Mouse (Mus musculus) midbrain, embryonic 12.5 days (tissue): Measurements from ENCODE around the gene Cyp8b1. TPM values are rescaled to one million over a fixed set of nuclear protein-coding genes. Genes with fewer than 3 reads are reported as not detected.

Experiments used
- ATAC-seq: fragments of 200-750 bp; cut with Nextera tagmentation; 2 replicates; pipeline ENCODE4 v1.8.0; 2017; ENCODE audit warnings: low read depth, moderate TSS enrichment, moderate library complexity; ENCODE audit not compliant: low FRiP score
- H3K27ac ChIP-seq: fragments of 300-500 bp; sonication (generic); replicated peaks from 2 replicates; pipeline ENCODE4 v1.5.1; 2016; ENCODE audit warnings: mild to moderate bottlenecking
- H3K27me3 ChIP-seq: fragments of 300-500 bp; sonication (generic); 2 replicates; pipeline ENCODE4 v1.6.1; 2016; ENCODE audit warnings: mild to moderate bottlenecking
- H3K36me3 ChIP-seq: fragments of 300-500 bp; sonication (generic); 2 replicates; pipeline ENCODE4 v1.6.1; 2016
- H3K4me1 ChIP-seq: fragments of 300-500 bp; sonication (generic); 2 replicates; pipeline ENCODE4 v1.6.1; 2016
- H3K4me2 ChIP-seq: fragments of 300-500 bp; sonication (generic); replicated peaks from 2 replicates; pipeline ENCODE4 v1.6.1; 2016; ENCODE audit warnings: mild to moderate bottlenecking, moderate library complexity
- H3K4me3 ChIP-seq: fragments of 300-500 bp; sonication (generic); 2 replicates; pipeline ENCODE4 v1.5.1; 2016; ENCODE audit warnings: mild to moderate bottlenecking
- H3K9ac ChIP-seq: fragments of 300-500 bp; sonication (generic); replicated peaks from 2 replicates; pipeline ENCODE4 v1.6.1; 2016; ENCODE audit warnings: mild to moderate bottlenecking, moderate library complexity
- H3K9me3 ChIP-seq: fragments of 300-500 bp; sonication (generic); 2 replicates; pipeline ENCODE4 v1.6.1; 2016; ENCODE audit warnings: mild to moderate bottlenecking
- WGBS: fragments of 180-500 bp; shearing (Covaris S2); methylation state at CpG from one replicate; pipeline ENCODE4 v1.1.7; 2016; 5-methylcytosine and 5-hydroxymethylcytosine counted together
- polyA plus RNA-seq: library from polyadenylated mRNA; unstranded; fragments of >200 nt; fragmentation: Nextera tagmentation; extraction: Ambion mirVana; gene quantifications from 2 replicates; pipeline ENCODE4 v1.2.1, GENCODE M21; 2016

Gene Cyp8b1
- polyA plus RNA-seq, 1 experiment from 2014 or later = not detected

DNA sequence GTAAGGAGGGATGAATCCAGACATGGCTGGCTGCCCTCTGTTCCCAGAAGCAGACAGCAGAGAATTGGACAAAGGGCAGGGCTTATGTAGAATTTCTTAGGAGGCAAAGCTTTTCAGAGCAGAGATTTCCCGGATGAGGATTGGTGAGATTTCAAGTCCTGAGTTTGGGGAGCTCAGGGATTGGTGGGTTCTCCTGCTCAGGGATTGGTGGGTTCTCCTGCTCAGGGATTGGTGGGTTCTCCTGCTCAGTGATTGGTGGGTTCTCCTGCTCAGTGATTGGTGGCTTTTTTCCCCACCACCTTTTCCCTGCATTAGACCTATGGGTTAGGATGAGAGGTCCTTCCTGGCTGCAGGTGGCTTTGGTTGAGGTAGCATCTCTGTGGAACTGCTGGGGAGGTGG is 20.8 kb upstream of the Cyp8b1 start:
- H3K27ac ChIP-seq = no peak overlapping the region
- ATAC-seq = peak; percentile 52
- no peaks in the 10 kb centered on the region for H3K9me3 ChIP-seq
- H3K4me2 ChIP-seq = peak overlapping the region; percentile 51
- H3K4me1 ChIP-seq = no peaks in the 10 kb centered on the region
- H3K27me3 ChIP-seq = 0 out of 2 replicates have a peak, but pooled peaks cover 5% of the 10 kb centered on the region
- H3K36me3 ChIP-seq = no peaks in the 10 kb centered on the region
- H3K4me3 ChIP-seq = peak overlapping the region; percentile 50; the same call in 1 of the 2 replicates
- WGBS = 92% methylated on average over 1 of the region's 1 CpGs
- H3K9ac ChIP-seq = no peak overlapping the region

DNA sequence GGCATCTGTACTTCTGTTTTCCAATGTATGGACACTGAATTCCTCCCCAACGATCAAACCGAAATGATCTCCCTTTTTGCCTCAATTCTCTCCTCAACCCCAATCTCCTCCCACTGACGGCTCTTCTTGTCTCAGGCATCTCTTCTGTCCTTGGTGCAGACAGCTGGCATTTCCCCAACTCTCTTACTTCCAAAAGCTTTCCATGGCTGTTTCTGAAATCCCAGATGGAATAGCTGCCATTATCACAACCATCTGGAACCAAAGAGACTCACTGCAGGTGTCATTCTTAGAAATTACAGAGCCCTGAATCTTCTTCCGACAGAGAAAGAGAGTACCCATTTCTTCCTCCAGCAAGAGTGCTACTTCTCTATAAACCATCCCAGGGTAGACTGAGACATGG is 18.8 kb upstream of the Cyp8b1 start:
- no peak for ATAC-seq

GRCm38 (mm10) chr9:121928498-121928897 is 12.4 kb upstream of the Cyp8b1 start:
- WGBS = 18% methylated on average over 2 of the region's 2 CpGs
- Histone ChIP-seq H3K27me3 (0 out of 2 replicates have a peak, but pooled peaks cover 5% of the 10 kb centered on the region), H3K4me3 (no peak overlapping the region), H3K9ac (no peak overlapping the region), H3K27ac (no peak overlapping the region), H3K9me3 (no peaks in the 10 kb centered on the region), H3K4me1 (no peaks in the 10 kb centered on the region), H3K36me3 (no peaks in the 10 kb centered on the region), H3K4me2 (no peak overlapping the region)
- ATAC-seq = no peak

More for the DNA sequence above, 18.8 kb upstream of the Cyp8b1 start:
- 89% methylated on average over 4 of the region's 4 CpGs for WGBS
- Histone ChIP-seq H3K27ac (no peak overlapping the region), H3K9me3 (no peaks in the 10 kb centered on the region), H3K4me2 (no peak overlapping the region), H3K27me3 (0 out of 2 replicates have a peak, but pooled peaks cover 5% of the 10 kb centered on the region), H3K4me1 (no peaks in the 10 kb centered on the region), H3K9ac (no peak overlapping the region), H3K4me3 (no peak overlapping the region), H3K36me3 (no peaks in the 10 kb centered on the region)

DNA sequence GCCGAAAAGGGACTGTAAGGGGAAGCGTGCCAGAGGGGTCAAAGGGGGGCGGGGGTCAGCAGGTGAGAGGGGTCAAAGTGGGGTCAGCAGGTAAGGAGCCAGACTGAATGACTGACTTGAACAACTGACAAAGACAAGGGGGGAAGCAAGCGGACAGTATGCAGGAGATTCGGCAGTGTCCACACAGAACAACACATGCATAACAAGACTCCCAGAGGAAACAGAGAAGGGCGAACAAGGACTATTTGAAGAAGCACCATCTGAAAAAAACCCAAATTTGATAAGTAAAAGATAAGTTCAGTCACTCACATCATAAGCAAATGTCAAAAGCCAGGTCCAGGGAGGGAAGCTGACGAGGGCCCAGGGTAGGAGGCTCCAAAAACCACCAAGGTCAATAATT is 11.6 kb upstream of the Cyp8b1 start:
- Histone ChIP-seq H3K27ac (no peak overlapping the region), H3K4me2 (no peak overlapping the region), H3K9me3 (no peaks in the 10 kb centered on the region), H3K4me3 (no peak overlapping the region), H3K27me3 (0 out of 2 replicates have a peak, but pooled peaks cover 5% of the 10 kb centered on the region), H3K9ac (no peak overlapping the region), H3K4me1 (no peaks in the 10 kb centered on the region), H3K36me3 (no peaks in the 10 kb centered on the region)
- 88% methylated on average over 7 of the region's 7 CpGs for WGBS
- ATAC-seq = no peak

- Histone ChIP-seq H3K27ac (no peak overlapping the region), H3K4me1 (no peaks in the 10 kb centered on the region), H3K9ac (no peak overlapping the region), H3K9me3 (no peaks in the 10 kb centered on the region), H3K4me2 (no peak overlapping the region), H3K27me3 (no peaks in the 10 kb centered on the region), H3K4me3 (no peak overlapping the region), H3K36me3 (no peaks in the 10 kb centered on the region)
- no peak for ATAC-seq
- WGBS = 66% methylated on average over 11 of the region's 11 CpGs
Measured at GRCm38 (mm10) chr9:121926634-121927405, 10.7 kb upstream of the Cyp8b1 start.

DNA sequence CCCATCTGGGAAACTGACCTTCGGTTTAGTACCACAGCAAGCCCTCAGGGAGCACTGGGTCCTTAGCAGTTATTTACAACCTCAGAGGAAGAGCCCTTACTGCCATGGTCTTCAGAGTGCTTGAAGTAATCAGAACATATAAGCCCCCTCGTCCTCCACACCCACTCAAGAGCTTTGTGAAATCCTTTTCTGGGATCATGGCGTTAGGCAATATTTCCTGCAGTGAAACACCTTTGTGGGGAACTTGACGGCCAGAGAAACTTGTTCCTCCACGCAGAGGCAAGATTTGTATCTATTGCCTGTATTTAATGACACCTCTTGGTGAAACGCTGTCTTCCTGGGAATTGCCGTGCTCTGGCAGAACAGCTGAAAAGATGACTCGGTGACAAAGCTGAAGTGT is 9.9 kb upstream of the Cyp8b1 start:
- 84% methylated on average over 8 of the region's 8 CpGs for WGBS
- ATAC-seq = no peak
- no peak overlapping the region for H3K4me2 ChIP-seq

GRCm38 (mm10) chr9:121924901-121925560 is 8.9 kb upstream of the Cyp8b1 start:
- no peak for ATAC-seq
- Histone ChIP-seq H3K4me2 (no peak overlapping the region), H3K36me3 (no peaks in the 10 kb centered on the region), H3K9me3 (no peaks in the 10 kb centered on the region), H3K27ac (no peak overlapping the region), H3K9ac (no peak overlapping the region), H3K4me3 (no peak overlapping the region), H3K4me1 (no peaks in the 10 kb centered on the region), H3K27me3 (no peaks in the 10 kb centered on the region)
- WGBS = 91% methylated on average over 9 of the region's 9 CpGs

More for the DNA sequence above, 9.9 kb upstream of the Cyp8b1 start:
- H3K9me3 ChIP-seq = no peaks in the 10 kb centered on the region
- H3K4me3 ChIP-seq = no peak overlapping the region
- no peak overlapping the region for H3K27ac ChIP-seq
- no peak overlapping the region for H3K9ac ChIP-seq
- H3K27me3 ChIP-seq = no peaks in the 10 kb centered on the region
- no peaks in the 10 kb centered on the region for H3K36me3 ChIP-seq
- H3K4me1 ChIP-seq = no peaks in the 10 kb centered on the region

GRCm38 (mm10) chr9:121923906-121924305 is 7.8 kb upstream of the Cyp8b1 start:
- 84% methylated on average over 5 of the region's 5 CpGs for WGBS
- H3K9me3 ChIP-seq = no peaks in the 10 kb centered on the region

DNA sequence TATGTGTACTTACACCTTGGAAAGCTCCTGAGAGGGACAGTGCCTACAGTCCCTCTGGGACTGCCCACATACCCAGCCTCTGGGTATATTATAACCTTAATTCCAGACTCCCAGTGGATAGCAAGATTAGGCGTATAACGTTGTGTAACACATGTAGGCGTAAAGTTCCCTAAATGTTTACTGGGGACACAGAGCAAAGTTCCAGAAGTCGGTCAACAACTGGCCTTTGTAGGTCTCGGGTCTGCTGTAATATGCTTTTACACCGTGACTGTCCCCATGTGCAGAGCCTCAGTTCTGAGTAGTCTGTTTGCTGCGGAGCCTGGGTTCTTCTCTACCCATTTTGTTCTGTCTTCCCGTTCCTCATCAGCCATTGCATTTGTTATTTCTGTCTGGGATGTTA is 7.3 kb upstream of the Cyp8b1 start:
- Histone ChIP-seq H3K4me2 (no peak overlapping the region), H3K36me3 (no peaks in the 10 kb centered on the region), H3K27me3 (no peaks in the 10 kb centered on the region), H3K9me3 (no peaks in the 10 kb centered on the region), H3K4me3 (no peak overlapping the region), H3K4me1 (no peaks in the 10 kb centered on the region), H3K27ac (no peak overlapping the region), H3K9ac (no peak overlapping the region)
- 88% methylated on average over 8 of the region's 8 CpGs for WGBS
- ATAC-seq = no peak

More at GRCm38 (mm10) chr9:121923906-121924305, 7.8 kb upstream of the Cyp8b1 start:
- H3K27ac ChIP-seq = no peak overlapping the region
- H3K4me1 ChIP-seq = no peaks in the 10 kb centered on the region
- no peak overlapping the region for H3K4me2 ChIP-seq
- H3K4me3 ChIP-seq = no peak overlapping the region
- no peak for ATAC-seq
- no peak overlapping the region for H3K9ac ChIP-seq
- no peaks in the 10 kb centered on the region for H3K36me3 ChIP-seq
- no peaks in the 10 kb centered on the region for H3K27me3 ChIP-seq

- Histone ChIP-seq H3K36me3 (no peaks in the 10 kb centered on the region), H3K27ac (no peak overlapping the region), H3K9ac (no peak overlapping the region), H3K9me3 (no peaks in the 10 kb centered on the region), H3K27me3 (no peaks in the 10 kb centered on the region; the same call in 1 of the 2 replicates), H3K4me3 (no peak overlapping the region), H3K4me2 (no peak overlapping the region), H3K4me1 (no peaks in the 10 kb centered on the region)
- ATAC-seq = no peak
- WGBS = 82% methylated on average over 10 of the region's 10 CpGs
Measured at GRCm38 (mm10) chr9:121919027-121919501, 3.0 kb upstream of the Cyp8b1 start.

DNA sequence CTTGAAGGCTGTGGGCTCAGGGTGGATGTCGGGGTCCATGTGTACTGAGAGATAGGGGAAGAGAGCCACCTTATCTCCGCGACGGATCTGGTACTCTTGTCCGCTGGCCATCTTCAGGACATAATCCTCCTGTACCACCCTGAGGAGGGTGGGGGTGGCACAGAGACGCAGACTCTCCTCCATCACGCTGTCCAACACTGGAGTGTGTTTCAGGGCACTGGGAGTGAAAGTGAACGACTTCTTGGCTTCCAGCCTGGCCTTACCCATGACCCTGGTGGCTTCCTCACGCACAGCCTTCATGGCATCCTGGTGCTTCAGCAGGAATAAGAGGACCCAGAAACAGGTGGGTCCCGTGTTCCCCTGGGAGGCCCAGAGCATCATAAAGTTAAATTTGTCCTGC is 1.0 kb downstream of the Cyp8b1 start:
- ATAC-seq = no peak
- no peak overlapping the region for H3K4me2 ChIP-seq
- peaks cover 6% of the 10 kb centered on the region; the same call in 1 of the 2 replicates for H3K27me3 ChIP-seq
- WGBS = 89% methylated on average over 10 of the region's 10 CpGs
- no peak overlapping the region for H3K27ac ChIP-seq
- H3K4me1 ChIP-seq = no peaks in the 10 kb centered on the region
- H3K36me3 ChIP-seq = no peaks in the 10 kb centered on the region
- H3K4me3 ChIP-seq = no peak overlapping the region
- no peaks in the 10 kb centered on the region for H3K9me3 ChIP-seq
- no peak overlapping the region for H3K9ac ChIP-seq

GRCm38 (mm10) chr9:121914226-121914757 is 1.8 kb downstream of the Cyp8b1 start:
- Histone ChIP-seq H3K27ac (no peak overlapping the region), H3K4me1 (no peaks in the 10 kb centered on the region), H3K4me3 (no peak overlapping the region), H3K27me3 (peaks cover 6% of the 10 kb centered on the region; the same call in 1 of the 2 replicates), H3K4me2 (no peak overlapping the region), H3K36me3 (no peaks in the 10 kb centered on the region), H3K9ac (no peak overlapping the region), H3K9me3 (no peaks in the 10 kb centered on the region)
- 87% methylated on average over 8 of the region's 8 CpGs for WGBS
- no peak for ATAC-seq
